Mouse (Mus musculus) MEL (cell line): ENCODE results near the gene Gm38394.

ENCODE experiments used
- CTCF ChIP-seq, 3 experiments: IDR thresholded peaks in 2 of 3; conservative IDR thresholded peaks in 1 of 3; 2 replicates each; pipeline ENCODE4 v1.5.1; 2011 to 2012; ENCODE audit warnings: low read length in 3 of 3, low read depth in 2 of 3, mild to moderate bottlenecking in 2 of 3, improper control_type of control experiment in 1 of 3, inconsistent platforms in 1 of 3, mixed read lengths in 1 of 3, moderate library complexity in 1 of 3; ENCODE audit not compliant: control insufficient read depth in 1 of 3, insufficient read depth in 1 of 3, poor library complexity in 1 of 3, severe bottlenecking in 1 of 3
- MEF2A ChIP-seq: IDR thresholded peaks from 2 replicates; pipeline ENCODE4 v1.6.1; 2014; ENCODE audit warnings: low read depth, mild to moderate bottlenecking, inconsistent platforms, low read length, improper control_type of control experiment; ENCODE audit not compliant: poor library complexity, insufficient replicate concordance, severe bottlenecking; ENCODE audit errors: extremely low read depth
- MYB ChIP-seq: IDR thresholded peaks from 2 replicates; pipeline ENCODE4 v1.6.1; 2011; ENCODE audit warnings: mild to moderate bottlenecking, low read depth, low read length, improper control_type of control experiment
- POLR2A ChIP-seq, 2 experiments: IDR thresholded peaks; 2 replicates each; pipeline ENCODE4 v1.6.1; 2011 to 2012; ENCODE audit warnings: low read length in 2 of 2, mild to moderate bottlenecking in 2 of 2, control low read depth in 1 of 2, improper control_type of control experiment in 1 of 2, low read depth in 1 of 2, moderate library complexity in 1 of 2; ENCODE audit not compliant: control insufficient read depth in 1 of 2, insufficient read depth in 1 of 2, poor library complexity in 1 of 2

GRCm38 (mm10) chr1:133691046-133691445 is 29.9 kb upstream of the Gm38394 start:
- TF ChIP-seq POLR2A (IDR thresholded peaks at IDR 0.05; ENCODE audit: control insufficient read depth in 1 of 2, insufficient read depth in 1 of 2, low read depth in 1 of 2, low read length in 2 of 2, poor library complexity in 1 of 2) (no peak), CTCF (IDR thresholded peaks at IDR 0.05 in 2 of 3, conservative IDR thresholded peaks at IDR 0.05 in 1 of 3; ENCODE audit: control insufficient read depth in 1 of 3, insufficient read depth in 1 of 3, low read depth in 2 of 3, low read length in 3 of 3, poor library complexity in 1 of 3, severe bottlenecking in 1 of 3) (no peak), MEF2A (no peak), MYB (no peak)
